Mouse (Mus musculus): ENCODE data around the gene Etv6.

GRCm38 (mm10) chr6:134020821-134021220, 14.7 kb upstream of the Etv6 start:
- TF ChIP-seq CTCF (IDR thresholded peaks at IDR 0.05; ENCODE audit: low read depth) (no peak), EP300 (IDR thresholded peaks at IDR 0.05; ENCODE audit: low read depth) (no peak)
